Mouse (Mus musculus) central nervous system, embryonic 14 days (tissue): ENCODE data around the gene Spata46. TPM values are rescaled to one million over a fixed set of nuclear protein-coding genes. Genes with fewer than 3 reads are reported as not detected.

ENCODE experiments used
- polyA plus RNA-seq: library from polyadenylated mRNA; depleted of rRNA; stranded (reverse); fragments of >200 nt; gene quantifications from 2 replicates; pipeline ENCODE4 v1.2.3, GENCODE M21; 2012; rRNA removed

Gene Spata46
- polyA plus RNA-seq = not detected in 2 replicates

DNA sequence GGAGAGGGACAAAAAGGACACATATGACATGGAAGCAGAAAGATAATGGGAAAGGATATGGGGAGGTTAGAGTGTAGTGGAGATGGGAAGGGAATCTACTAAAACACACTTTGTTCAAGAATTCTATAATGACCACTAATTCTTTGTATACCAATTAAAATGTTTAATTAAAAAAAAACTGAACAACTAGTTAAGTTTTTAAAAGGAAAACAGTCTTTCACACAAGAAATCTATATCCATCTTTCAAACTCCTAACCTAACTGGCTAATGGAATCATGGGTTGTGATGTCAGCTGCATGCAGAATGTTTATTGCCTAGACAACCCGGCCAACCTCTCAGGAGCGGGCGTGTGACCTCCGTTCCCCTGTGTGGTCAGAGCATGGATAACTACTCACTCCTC, at the start of gene Spata46:
Spata46 (plus strand) TSS at position 301 of the 400 bp plus-strand sequence.

GRCm38 (mm10) chr1:170277016-170277415, 31.6 kb upstream of the Spata46 start, which contains the start of gene Sh2d1b1:
Gene Sh2d1b1 (plus strand): TSS chr1:170277320.

GRCm38 (mm10) chr1:170306232-170306631, 2.4 kb upstream of the Spata46 start, which contains the start of gene Gm7694:
Gene Gm7694 (minus strand): TSS chr1:170306332.

Other genes starting within 250 kb of the Spata46 start
- gene Ddr2, start 198.0 kb upstream of the Spata46 start, polyA plus RNA-seq = 7.5 and 18.0 TPM in 2 replicates
- 33.5 and 37.4 TPM in 2 replicates for gene Uap1, start 133.8 kb upstream of the Spata46 start, polyA plus RNA-seq
- gene Uhmk1, start 93.4 kb upstream of the Spata46 start, polyA plus RNA-seq = 21.1 TPM in 2 replicates
- not detected in 2 replicates for gene Sh2d1b2, start 76.1 kb upstream of the Spata46 start, polyA plus RNA-seq
- 0.06 and 0.10 TPM in 2 replicates for gene Sh2d1b1, start 31.5 kb upstream of the Spata46 start, polyA plus RNA-seq
- 6.7 and 8.1 TPM in 2 replicates for gene Gm7694, start 2.5 kb upstream of the Spata46 start, polyA plus RNA-seq